In genomic region chrX:169996926-169997325, GRCm38 (mm10) we compare ENCODE assay signal across 8 mouse cellular contexts. TPM values are rescaled to one million over a fixed set of nuclear protein-coding genes. Genes with fewer than 3 reads are reported as not detected.
DNase-seq lines count a peak whose midpoint lies in the region; ATAC-seq and TF ChIP-seq lines count a peak whose summit lies in the region.
"Not testable (repeated sequence)": the region's sequence is repeated elsewhere in the genome, so short reads cannot be mapped to it uniquely, and the experiment has no call there.

No protein-coding gene starts in this region.

- peak overlapping the region; percentile 31 for H3K4me3 ChIP-seq in forebrain, embryonic 14.5 days (ENCODE audit: low read depth, low read length)
- H3K4me3 ChIP-seq in thymus, adult 2 months (ENCODE audit: control insufficient read depth, insufficient read depth, low read length) = not testable (repeated sequence)

- peak; percentile 16 for ATAC-seq in forebrain, embryonic 14.5 days

- H3K4me2 ChIP-seq in forebrain, embryonic 14.5 days (ENCODE audit: low read length) = peak overlapping the region; percentile 69

- not testable (repeated sequence) for TF ChIP-seq POLR2A in thymus, adult 2 months (IDR thresholded peaks at IDR 0.05; ENCODE audit: control insufficient read depth, extremely low read depth, insufficient read depth, low read length, poor library complexity)

- peak overlapping the region; percentile 38 for H3K9ac ChIP-seq in forebrain, embryonic 14.5 days (ENCODE audit: low read length)

- peaks cover 52% of the 10 kb centered on the region for H3K9me3 ChIP-seq in forebrain, embryonic 14.5 days (replicated peaks; ENCODE audit: control insufficient read depth, low read length)

- peak; percentile 91 to 94 for DNase-seq in CD8-positive naive resting alpha-beta T cell, adult 2 months (ENCODE audit: low read depth in 2 of 2, low spot score in 2 of 2)
- DNase-seq in brain, embryonic 18.5 days (ENCODE audit: low read depth, low spot score) = peak; percentile 83
- DNase-seq in forebrain, embryonic 14.5 days (ENCODE audit: low spot score) = not testable (repeated sequence)
- DNase-seq in heart, postnatal 14 days = peak; percentile 79 to 86
- peak; percentile 94 for DNase-seq in layer of hippocampus, adult 9-11 months
- DNase-seq in lung, postnatal 14 days = peak; percentile 78
- DNase-seq in retina, postnatal 7 days (ENCODE audit: low read depth, low spot score) = peak; percentile 94
- peak; percentile 95 for DNase-seq in thymus, adult 2 months

- TF ChIP-seq CTCF in thymus, adult 2 months (IDR thresholded peaks at IDR 0.05; ENCODE audit: borderline replicate concordance, control insufficient read depth, extremely low read depth, insufficient read depth, low read length, poor library complexity) = not testable (repeated sequence)

- not testable (repeated sequence) for H3K4me1 ChIP-seq in forebrain, embryonic 14.5 days (ENCODE audit: control insufficient read depth, insufficient read depth, low read length); thymus, adult 2 months (replicated peaks; ENCODE audit: control insufficient read depth, insufficient read depth, low read length)

- peak overlapping the region; percentile 74 for H3K27ac ChIP-seq in forebrain, embryonic 14.5 days (ENCODE audit: low read depth, low read length)
- H3K27ac ChIP-seq in thymus, adult 2 months (ENCODE audit: control insufficient read depth, insufficient read depth, low read length) = peak overlapping the region; percentile 100

- 64% methylated on average over 46 of the region's 46 CpGs for WGBS in forebrain, embryonic 14.5 days
- WGBS in thymus, adult 2 months = no CpG with 5 or more reads among the region's 46 CpGs

- intact Hi-C loops in heart, postnatal 14 days (cut with DNase I) = not testable (repeated sequence)

- H3K36me3 ChIP-seq in forebrain, embryonic 14.5 days (ENCODE audit: control insufficient read depth, insufficient read depth, low read length); thymus, adult 2 months (ENCODE audit: control insufficient read depth, insufficient read depth, low read length): not testable (repeated sequence)

- H3K27me3 ChIP-seq in forebrain, embryonic 14.5 days (replicated peaks; ENCODE audit: control insufficient read depth, insufficient read depth, low read length); thymus, adult 2 months (ENCODE audit: control insufficient read depth, insufficient read depth, low read length): not testable (repeated sequence)

RNA-seq across cellular contexts. Expression of gene Gm21887, which starts 12.5 kb away (rescaled TPM):
- 77.4 and 108 TPM in 2 replicates for polyA plus RNA-seq in forebrain, embryonic 14.5 days (2014; fragmentation: Nextera tagmentation; extraction: Ambion mirVana)
- 10 to 100 TPM; 38.7 to 77.5 TPM for total RNA-seq in heart, postnatal 14 days (2021)
- 1,607 and 1,995 TPM in 2 replicates for polyA plus RNA-seq in thymus, adult 2 months (2012; rRNA removed)

Comparison
In these comparisons a context has a peak if more than half of its experiments do, and no peak if none do; other contexts are left out.
1. RNA of gene Gm21887, which starts 12.5 kb away (polyA plus RNA-seq): 1,607 to 1,995 TPM in thymus, adult 2 months; 77.4 to 108 TPM in forebrain, embryonic 14.5 days; every median in the first group is over 10 times any median in the second.